Mouse (Mus musculus): Measurements from ENCODE around the gene Sft2d1.

The Sft2d1 gene

DNA sequence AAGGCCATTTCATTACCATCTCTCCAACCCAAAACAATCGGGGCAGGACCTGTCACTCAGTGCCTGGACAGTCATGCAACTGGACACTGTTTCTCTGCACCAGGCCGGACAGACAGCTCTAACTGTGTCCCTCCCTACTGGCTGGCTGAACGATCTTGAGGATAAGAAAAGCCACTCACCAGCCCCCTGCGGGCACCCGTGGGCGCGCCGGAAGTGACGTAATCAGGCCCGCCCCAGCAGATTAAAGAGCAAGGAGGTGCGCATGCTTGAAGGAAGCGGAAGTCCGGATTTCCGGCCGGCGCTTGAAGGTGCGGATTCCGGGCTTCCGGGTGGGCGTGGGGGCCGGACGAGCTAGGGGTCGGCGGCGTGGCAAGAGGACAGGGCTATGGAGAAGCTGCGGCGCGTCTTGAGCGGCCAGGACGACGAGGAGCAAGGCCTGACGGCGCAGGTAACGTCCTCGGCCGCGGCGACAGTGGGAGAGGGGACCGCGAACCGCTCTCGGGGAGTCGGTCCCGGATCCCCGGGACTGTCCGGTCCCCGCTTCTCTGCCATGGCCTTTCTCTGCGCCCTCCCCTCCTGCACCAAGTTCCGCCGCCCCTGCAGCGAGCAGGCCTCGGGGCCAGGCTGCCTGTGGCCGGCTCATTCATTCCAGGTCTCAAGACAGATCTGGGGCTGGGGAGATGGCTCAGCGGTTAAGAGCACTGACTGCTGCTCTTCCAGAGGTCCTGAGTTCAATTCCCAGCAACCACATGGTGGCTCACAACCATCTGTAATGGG lies at the start of gene Sft2d1:
Sft2d1 (plus strand) TSS at position 265 of the 777 bp plus-strand sequence.
- DNase-seq (ENCODE audit: inconsistent age in 2 of 2, low spot score in 1 of 2) = peak; percentile 97 to 99

DNA sequence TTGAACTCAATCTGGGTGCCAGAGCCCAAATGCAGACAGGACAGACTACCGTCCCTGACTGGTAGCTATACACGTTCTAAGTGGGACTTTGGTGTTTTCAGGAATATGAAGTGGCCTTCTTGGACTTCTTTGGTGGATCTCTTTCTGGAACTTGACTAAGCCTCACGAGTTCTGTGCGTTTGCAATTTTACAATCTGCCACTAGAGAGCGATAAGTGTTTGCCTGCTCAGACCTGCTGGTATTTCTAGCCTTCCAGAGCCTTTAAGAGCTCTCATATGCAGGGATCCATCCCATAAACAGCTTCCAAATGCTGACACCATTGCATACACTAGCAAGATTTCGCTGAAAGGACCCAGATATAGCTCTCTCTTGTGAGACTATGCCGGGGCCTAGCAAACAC lies 46.3 kb upstream of the Sft2d1 start:
- peak; percentile 52 to 89 for DNase-seq (ENCODE audit: inconsistent age in 2 of 2, low spot score in 1 of 2)

DNA sequence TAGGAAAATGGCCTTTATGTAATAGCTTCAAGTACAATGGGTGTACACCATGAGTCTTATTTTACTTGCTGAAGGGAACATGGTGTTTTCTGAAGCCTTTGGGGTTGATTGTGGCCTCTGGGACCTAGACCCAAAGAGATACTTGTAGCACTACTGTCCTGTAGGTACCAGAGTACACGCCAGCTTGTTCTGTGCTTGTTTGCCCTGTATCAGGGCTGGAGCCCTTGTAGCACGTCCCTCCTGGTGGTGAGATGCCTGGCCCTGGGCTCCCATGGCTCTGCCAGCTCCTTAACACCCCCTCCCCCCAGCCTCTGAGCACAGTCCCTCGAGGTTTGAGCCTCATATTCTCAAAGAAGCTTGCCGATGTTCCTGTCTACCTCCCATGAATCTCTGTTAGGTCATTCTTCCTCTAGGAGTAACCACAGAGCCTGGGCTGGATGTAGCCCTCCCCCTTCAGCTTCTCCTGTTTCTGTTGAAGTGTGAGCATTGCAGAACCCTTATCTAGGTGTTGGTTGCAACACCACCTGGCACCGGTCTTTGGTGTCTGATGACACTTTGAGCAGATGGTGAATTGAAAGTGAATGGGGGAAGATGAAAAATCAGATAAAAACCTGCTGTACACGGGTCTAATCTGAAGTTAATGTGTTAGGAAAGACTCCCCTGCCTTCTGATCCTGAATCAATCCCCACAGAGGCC lies 38.7 kb upstream of the Sft2d1 start:
- DNase-seq (ENCODE audit: inconsistent age in 2 of 2, low spot score in 1 of 2) = no peak

DNA sequence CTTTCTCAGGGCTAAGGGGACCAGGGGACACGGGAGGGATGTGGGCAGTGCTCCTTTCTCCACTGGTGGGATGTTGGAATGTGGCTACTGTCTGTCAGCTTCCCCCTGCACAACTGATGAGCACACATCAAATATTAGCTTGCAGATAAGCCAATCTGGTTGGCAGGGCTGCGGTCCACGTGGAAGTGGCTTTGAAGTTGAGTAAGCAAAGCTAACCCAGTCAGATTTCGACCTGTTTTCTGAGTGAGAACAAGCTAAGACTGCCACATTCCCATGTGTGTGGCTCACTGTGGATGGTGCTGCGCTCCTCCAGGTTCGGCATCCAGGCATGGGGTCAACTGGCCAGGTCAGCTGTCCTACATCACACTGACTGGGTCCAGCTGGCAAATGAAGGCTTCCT lies 38.0 kb upstream of the Sft2d1 start:
- no peak for DNase-seq (ENCODE audit: inconsistent age in 2 of 2, low spot score in 1 of 2)

DNA sequence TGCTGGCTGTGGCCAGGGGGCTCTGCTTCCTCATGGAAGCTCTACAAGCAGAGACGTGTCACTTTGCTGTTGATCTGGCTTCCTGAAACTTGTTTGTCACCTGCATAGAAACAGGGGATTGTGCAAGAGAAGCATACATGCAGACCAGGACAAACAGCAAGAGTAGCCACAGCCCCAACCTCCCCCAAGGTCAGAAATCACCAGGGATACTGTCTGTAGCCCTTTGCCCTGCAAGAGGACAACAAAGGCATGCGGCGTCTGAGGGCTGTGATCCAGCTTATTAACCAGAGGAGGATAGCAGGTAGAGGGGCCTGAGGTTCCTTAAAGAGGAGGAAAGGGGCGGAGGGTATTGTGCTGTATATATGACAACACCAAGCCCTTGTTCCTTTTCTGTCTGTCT lies 34.8 kb upstream of the Sft2d1 start:
- no peak for DNase-seq (ENCODE audit: inconsistent age in 2 of 2, low spot score in 1 of 2)

DNA sequence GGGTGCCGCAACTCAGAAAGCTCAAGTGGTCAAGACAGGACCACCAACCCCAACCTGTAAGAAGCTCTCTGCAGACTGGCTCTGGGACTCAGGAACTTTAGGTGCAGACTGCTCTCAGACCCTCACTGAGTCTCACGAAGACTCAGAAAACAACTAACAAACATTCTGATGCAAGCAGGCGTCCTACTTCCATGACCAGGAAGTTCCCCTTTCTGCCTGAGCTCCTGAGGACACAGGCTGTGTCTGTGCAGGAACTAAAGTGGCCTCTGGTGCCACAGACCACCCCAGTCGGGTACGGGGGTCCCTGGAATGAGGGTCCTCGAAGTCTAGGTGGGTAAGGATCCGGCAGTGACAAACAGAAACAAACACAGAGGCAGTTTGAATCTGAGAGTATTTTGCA lies 34.2 kb upstream of the Sft2d1 start:
- no peak for DNase-seq (ENCODE audit: inconsistent age in 2 of 2, low spot score in 1 of 2)

DNA sequence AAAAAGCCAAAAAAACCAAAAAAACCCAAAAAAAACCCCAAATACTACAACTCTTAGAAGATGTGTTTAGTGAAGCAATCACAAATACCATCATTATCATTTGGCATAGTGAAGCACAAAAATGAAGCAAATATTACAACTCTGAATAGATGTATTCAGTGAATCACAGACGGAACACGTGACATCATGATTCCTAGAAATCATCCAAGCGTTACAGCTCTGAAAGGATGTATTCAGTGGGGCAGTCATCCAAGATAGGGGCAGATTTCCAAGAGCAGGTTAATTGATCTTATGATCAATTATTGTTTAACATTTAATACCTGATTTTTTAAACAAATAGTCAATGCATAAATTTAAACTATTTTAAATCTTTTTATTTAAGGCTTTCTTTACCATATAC lies 33.6 kb upstream of the Sft2d1 start:
- no peak for DNase-seq (ENCODE audit: inconsistent age in 2 of 2, low spot score in 1 of 2)

DNA sequence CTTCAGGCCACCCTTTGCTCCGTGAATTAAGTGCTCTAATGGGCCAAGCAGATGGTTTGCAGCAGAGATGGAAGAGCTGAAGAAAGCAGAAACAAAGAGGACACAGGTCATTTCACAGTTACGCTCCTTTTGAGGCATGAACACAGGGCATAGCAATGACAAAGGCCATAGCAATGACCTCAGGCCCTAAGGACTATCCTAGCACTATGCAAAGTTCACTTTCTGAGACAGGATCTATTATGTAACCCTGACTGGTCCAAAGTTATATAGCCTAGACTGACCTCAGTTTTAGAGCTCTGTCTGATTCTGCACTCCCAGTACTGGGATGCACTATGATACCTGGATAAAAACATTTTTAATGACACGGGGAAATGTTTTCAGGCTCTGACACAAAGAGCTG lies 32.5 kb upstream of the Sft2d1 start:
- no peak for DNase-seq (ENCODE audit: inconsistent age in 2 of 2, low spot score in 1 of 2)

DNA sequence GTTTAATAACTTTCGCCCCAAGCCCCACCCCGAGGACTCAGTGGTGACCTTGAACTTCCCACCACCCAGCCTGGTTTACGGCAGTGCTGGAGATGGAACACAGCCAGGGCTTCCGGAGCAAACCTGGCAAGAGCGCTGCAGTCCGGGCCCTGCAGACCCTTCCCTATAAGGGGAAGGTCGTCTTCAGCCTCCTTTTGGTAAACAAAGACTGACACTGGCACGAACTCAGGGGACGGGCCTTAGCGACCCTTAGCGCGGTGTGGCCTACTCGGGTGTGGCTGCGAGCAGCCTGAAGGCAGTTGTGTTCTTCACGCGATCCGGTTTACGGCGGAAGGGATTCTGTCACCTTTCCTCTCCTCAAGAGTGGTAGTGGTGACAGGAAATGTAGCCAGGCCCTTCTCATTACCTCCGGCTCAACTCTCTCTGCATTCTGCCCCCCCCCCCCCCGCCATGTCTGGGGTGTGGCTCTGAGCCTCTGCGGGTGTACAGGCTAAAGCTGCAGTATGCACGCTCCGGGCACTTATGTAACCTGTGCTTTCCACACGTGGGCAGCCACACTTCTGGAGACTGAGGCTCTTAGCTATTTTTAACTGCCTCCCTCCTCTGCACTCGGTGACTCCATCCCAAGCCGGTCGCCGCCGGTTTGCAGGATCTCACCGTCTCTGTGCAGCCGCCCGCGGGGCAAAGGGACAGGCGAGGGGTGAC lies 27.9 kb upstream of the Sft2d1 start, which contains the start of gene Mpc1:
Mpc1 (plus strand) TSS at position 84 of the 705 bp plus-strand sequence.
- peak; percentile 92 to 93 for DNase-seq (ENCODE audit: inconsistent age in 2 of 2, low spot score in 1 of 2)

DNA sequence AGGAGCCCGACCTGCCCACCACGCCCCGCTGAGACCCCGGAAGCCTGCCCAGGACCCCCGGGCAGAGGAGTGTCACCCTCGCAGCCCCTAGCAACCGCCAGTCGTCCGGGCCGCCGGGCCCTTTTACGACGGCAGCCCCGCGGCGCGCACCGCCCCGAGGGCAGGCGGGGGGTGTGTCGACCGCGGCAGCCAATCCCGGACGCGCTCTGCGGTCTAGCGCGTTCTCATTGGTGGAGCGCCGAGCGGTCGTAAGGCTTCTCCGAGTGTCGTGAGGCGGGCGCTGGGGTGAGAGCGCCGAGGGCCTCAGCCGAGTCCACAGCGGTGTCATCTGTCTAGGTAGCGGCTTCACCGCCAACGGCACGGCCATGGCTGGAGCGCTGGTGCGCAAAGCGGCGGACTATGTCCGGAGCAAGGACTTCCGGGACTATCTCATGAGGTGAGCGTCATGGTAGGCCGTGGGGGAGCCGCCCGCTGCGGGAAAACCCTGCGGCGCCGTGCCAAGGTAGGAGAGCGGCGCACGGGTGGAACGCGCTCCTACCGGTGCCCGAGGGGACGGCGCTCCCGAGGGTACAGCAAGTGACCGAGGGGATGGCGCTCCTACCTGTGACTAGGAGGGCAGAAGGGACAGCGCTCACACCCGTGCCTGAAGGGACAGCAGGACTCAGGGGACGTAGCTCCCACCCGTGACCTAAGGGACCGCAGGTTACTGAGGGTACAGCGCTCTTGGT lies 27.2 kb upstream of the Sft2d1 start:
- DNase-seq (ENCODE audit: inconsistent age in 2 of 2, low spot score in 1 of 2) = peak; percentile 98

DNA sequence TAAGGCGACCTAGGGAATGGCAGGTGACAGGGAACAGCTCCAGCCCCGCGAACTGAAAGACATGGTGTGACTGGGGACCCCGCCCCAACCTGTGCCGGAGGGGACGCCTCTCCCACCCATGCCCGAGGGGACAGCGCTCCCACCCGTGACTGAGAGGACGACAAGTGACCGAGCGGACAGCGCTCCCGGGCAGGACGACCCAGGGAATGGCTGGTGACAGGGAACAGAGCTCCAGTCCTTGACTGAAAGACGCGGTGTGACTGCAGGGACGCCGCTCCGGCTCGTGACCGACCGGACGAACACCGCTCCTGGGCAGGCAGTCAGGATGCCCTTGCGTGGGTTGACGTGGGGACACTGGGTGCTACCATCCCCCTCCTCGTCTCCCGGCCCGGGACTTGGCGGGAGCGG lies 26.6 kb upstream of the Sft2d1 start:
- DNase-seq (ENCODE audit: inconsistent age in 2 of 2, low spot score in 1 of 2) = peak; percentile 71 to 87

DNA sequence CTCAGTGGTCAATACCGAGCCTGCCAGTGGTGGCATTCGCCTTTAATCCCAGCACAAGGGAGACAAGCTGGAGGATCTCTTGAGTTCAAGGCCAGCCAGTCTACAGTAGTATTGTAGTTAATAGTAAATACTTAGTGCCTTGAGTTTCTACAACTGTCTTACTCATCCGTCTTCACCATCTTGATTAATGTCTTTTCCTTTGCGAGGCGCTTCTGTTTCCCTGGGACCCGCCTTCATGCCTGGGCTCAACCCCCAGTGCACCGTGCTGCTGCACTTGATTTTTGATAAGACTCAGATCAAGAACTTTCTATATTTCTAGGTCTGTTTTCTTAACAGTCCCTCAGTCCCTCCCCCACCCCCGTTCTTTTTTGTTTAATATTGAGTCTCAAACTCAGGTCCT lies 25.8 kb upstream of the Sft2d1 start:
- DNase-seq (ENCODE audit: inconsistent age in 2 of 2, low spot score in 1 of 2) = peak; percentile 21 to 72

DNA sequence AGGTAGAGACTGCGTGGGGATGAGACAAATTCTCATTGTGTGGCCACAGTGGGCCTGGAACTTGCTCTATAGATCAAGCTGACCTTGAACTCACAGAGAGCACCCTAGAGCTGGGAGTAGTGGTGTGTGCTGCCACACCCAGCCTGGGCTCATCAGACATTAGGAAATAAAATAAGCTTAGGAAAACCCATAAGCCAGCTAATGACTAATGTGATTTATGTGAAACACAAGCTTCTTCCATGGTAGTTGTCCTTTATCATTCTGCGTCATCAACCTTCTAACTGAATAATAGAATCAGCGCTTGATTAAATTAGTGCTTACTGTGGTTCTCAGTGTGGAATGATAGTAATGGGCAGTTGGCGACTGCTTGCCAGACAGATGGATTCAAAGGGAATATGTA lies 23.9 kb upstream of the Sft2d1 start:
- peak in 1 of 2 experiments; percentile 60 for DNase-seq (ENCODE audit: inconsistent age in 2 of 2, low spot score in 1 of 2)

DNA sequence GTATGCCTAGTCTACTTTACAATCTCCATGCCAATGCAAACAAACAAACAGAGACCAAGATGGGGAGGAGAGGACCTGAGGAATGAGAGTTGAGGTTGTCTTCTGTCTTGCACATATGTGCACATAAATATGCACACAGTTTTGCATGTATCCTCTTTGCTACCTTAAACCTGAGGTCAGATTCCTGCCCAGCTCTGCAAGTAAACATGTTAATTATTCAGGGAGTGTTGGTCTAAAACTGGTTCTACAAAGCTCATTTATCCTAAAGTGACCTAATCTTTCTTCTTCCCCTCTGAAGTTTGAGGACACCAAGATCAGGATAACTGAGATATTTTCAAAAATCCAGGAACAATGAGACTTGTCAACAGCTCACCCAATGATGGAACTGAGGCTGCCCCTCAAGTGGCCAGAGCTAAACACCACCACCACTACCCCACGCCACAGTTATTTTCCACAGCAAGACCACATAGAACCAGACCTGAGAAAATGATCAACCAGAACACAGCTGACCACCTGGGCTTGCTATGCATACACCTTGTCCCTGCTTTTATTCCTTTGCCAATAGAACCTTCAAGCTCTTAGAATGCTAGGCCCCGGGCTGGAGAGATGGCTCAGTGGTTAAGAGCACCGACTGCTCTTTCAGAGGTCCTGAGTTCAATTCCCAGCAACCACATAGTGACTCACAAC lies 20.8 kb upstream of the Sft2d1 start:
- no peak for DNase-seq (ENCODE audit: inconsistent age in 2 of 2, low spot score in 1 of 2)

DNA sequence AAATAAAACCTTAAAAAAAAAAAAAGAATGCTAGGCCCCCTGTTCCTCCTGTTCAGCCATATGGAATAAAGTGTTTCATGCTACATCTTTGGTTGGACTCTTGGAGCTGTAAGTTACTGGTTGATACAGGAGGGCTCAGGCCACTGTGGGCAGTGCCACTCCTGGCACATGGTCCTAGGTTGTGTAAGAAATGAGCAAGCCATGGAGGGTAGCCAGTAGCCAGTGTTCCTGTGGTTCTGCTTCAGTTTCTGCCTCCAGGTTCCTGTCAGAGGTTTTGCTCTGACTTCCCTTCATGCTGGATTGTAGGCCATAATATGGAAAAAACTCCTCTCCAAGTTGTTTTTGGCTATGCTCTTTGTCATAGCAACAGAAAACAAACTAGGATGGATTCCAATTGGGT lies 20.2 kb upstream of the Sft2d1 start:
- DNase-seq (ENCODE audit: inconsistent age in 2 of 2, low spot score in 1 of 2) = peak in 1 of 2 experiments; percentile 63

DNA sequence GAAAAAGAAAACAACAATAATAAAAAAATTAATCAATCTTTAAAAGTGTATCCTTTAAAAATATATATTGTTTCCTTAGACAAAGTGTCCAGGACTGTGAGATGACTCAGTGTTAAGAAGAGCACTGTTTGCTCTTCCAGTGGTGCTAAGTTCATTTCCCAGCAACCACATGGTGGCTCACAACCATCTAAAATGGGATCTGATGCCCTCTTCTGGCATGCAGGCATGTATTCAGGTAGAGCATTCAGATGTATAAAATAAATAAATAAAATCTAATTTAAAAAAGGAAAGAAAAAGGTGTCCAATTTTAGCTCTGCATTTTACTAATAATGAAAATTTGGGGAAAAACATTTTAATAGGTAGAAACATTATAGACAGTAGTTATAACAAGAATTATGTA lies 15.1 kb upstream of the Sft2d1 start:
- DNase-seq (ENCODE audit: inconsistent age in 2 of 2, low spot score in 1 of 2) = no peak

DNA sequence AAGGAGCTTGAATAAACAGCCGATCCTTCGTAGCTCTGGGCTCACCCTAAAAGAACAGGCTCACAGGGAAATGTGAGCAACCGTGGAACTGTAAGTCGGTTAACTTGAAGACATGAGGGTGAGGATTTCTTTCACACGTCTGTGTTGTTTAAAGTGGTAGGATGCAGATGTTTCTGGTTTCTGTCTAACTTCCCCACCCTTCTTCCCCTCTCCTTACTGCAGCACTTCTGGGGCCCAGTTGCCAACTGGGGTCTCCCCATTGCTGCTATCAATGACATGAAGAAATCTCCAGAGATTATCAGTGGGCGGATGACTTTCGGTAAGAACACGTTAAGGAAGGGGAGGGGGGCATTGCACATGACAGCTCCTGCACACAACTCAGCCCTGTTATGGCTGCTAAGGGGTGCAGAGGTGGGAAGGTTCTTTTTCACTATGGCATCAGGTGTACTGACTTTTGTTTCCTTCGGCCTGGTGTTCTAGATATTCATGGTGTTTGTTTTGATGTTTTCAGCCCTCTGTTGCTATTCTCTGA lies 14.5 kb upstream of the Sft2d1 start:
- no peak for DNase-seq (ENCODE audit: inconsistent age in 2 of 2, low spot score in 1 of 2)

DNA sequence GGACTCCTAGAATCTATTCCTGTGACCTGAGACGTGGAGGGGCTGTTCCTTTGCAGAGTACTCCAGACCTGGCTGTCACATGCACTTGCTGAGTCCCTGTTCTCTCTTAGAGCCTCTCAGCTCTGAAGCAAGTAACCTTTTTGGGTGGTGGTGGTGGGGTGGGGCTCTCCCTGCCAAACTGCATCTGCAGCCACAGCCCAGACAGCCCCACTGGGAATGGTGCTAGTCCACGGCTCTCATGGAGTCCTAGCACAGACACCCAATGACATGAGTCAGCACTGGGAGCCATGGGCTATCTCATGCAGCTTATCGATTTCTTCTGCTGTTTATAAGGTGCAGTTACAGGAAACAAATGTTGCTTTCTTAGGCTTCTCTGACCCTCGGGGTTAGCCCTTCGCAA lies 13.2 kb upstream of the Sft2d1 start:
- DNase-seq (ENCODE audit: inconsistent age in 2 of 2, low spot score in 1 of 2) = no peak

DNA sequence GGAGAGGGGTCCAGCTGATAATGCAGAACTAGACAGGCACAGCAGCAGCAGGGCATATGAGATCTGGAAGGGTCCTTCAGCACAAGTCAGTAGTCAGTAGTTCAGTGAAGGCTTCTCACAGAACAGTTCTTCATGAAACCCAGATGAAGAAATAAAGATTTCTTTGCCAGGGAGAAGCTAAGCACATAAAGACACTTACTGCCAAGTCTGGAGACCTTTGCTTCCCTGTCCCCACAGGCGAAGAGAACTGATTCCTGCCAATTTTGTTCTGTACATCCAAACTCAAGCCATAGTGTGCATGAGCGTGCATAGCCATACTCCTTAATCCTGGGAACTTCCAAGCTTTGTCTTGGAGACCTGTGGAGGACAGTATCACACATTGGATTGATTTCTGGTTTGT lies 12.6 kb upstream of the Sft2d1 start:
- DNase-seq (ENCODE audit: inconsistent age in 2 of 2, low spot score in 1 of 2) = no peak

DNA sequence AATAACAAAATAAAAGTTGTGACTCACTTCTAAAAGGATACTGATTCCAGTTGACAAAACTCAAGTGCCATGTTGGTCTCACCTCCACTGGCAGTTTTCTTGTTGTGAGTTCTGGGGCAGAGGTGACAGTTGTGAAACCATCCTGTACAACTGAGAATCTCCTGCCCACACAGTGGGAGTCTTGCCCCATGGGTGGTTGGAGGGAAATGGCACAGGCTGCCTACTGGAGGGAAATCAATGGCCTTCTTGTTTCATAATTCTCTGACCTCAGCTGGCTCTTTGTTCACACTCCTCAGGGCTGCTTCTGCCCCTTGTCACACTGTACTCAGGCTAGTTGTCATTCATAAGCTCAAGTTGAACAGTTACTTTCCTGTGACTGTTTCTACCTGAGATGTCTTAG lies 11.4 kb upstream of the Sft2d1 start:
- DNase-seq (ENCODE audit: inconsistent age in 2 of 2, low spot score in 1 of 2) = peak in 1 of 2 experiments; percentile 64

Data from adrenal gland, adult (tissue).